Mouse (Mus musculus) myocyte (in vitro differentiated cells): Measurements from ENCODE around the gene Letmd1. TPM values are rescaled to one million over a fixed set of nuclear protein-coding genes. Genes with fewer than 3 reads are reported as not detected.

Source experiments
- H3K27me3 ChIP-seq: one replicate; pipeline ENCODE4 v1.6.1; 2011; ENCODE audit not compliant: control insufficient read depth, insufficient read depth, insufficient read length
- H3K36me3 ChIP-seq: one replicate; pipeline ENCODE4 v1.6.1; 2011; ENCODE audit not compliant: control insufficient read depth, insufficient read depth
- H3K4me2 ChIP-seq: one replicate; pipeline ENCODE4 v1.6.1; 2011; ENCODE audit warnings: low read depth, control low read depth
- H3K4me3 ChIP-seq: one replicate; pipeline ENCODE4 v1.5.1; 2011; ENCODE audit warnings: mild to moderate bottlenecking, control low read depth, moderate library complexity
- H3K79me2 ChIP-seq: one replicate; pipeline ENCODE4 v1.6.1; 2011; ENCODE audit not compliant: control insufficient read depth, insufficient read depth
- H3ac ChIP-seq: one replicate; pipeline ENCODE4 v1.6.1; 2011; ENCODE audit not compliant: control insufficient read depth, insufficient read length
- E2F4 ChIP-seq: IDR thresholded peaks from one replicate; pipeline ENCODE4 v1.6.1; 2011; ENCODE audit warnings: mild to moderate bottlenecking, control low read depth, moderate library complexity; ENCODE audit not compliant: insufficient read depth
- POLR2A ChIP-seq: IDR thresholded peaks from one replicate; pipeline ENCODE4 v1.6.1; 2011; ENCODE audit warnings: low read depth, mild to moderate bottlenecking, control low read depth, moderate library complexity; ENCODE audit not compliant: insufficient read length
- REST ChIP-seq: IDR thresholded peaks from one replicate; pipeline ENCODE4 v1.6.1; 2011; ENCODE audit warnings: mild to moderate bottlenecking, control low read depth, moderate library complexity; ENCODE audit not compliant: insufficient read depth, insufficient read length
- SRF ChIP-seq: IDR thresholded peaks from one replicate; pipeline ENCODE4 v1.6.1; 2011; ENCODE audit warnings: low read depth; ENCODE audit not compliant: control insufficient read depth, insufficient read length
- USF1 ChIP-seq: IDR thresholded peaks from one replicate; pipeline ENCODE4 v1.6.1; 2011; ENCODE audit warnings: low read depth, mild to moderate bottlenecking, control low read depth, moderate library complexity
- polyA plus RNA-seq: library from polyadenylated mRNA; unstranded; fragments of >200 nt; fragmentation: generic; extraction: Trizol; gene quantifications from one replicate; pipeline ENCODE4 v1.2.1, GENCODE M21; 2012; ENCODE audit warnings: missing spikeins

Letmd1 gene
- polyA plus RNA-seq, 1 experiment: 24.8 TPM

DNA sequence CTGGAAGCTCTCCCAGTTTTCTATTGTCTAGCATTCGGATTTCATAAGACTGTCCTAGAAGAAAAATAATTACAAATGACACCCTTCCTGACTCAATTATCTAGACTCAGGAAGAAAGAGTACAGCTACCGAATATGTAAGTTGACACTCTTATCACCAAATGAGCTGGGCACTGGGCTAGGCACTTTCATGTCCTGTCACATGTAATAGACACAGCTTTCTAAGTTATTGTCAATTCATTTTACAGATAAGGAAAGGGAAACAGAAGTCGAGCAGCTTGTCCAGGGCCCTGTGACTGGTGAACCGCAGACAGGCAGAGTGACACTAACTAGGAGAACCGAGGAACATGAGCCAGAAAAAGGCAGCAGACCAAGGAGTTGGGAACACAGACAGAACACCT is 59.1 kb downstream of the Letmd1 start:
- Histone ChIP-seq H3K4me3 (no peak overlapping the region), H3K4me2 (no peak overlapping the region), H3K27me3 (no peaks in the 10 kb centered on the region), H3K36me3 (peaks cover 4% of the 10 kb centered on the region), H3ac (no peak overlapping the region), H3K79me2 (no peaks in the 10 kb centered on the region)
- no peak for TF ChIP-seq POLR2A
- no peak for TF ChIP-seq USF1
- no peak for TF ChIP-seq E2F4
- no peak for TF ChIP-seq SRF
- no peak for TF ChIP-seq REST

Other genes starting within 250 kb of the Letmd1 start
- 21.9 TPM for gene Atf1, start 241.2 kb upstream of the Letmd1 start, polyA plus RNA-seq
- gene Tmprss12, start 188.2 kb upstream of the Letmd1 start, polyA plus RNA-seq: not detected
- 9.4 TPM for gene Mettl7a1, start 164.9 kb upstream of the Letmd1 start, polyA plus RNA-seq
- gene Mettl7a3, start 134.1 kb upstream of the Letmd1 start, polyA plus RNA-seq: not detected
- not detected for gene Methig1, start 115.9 kb upstream of the Letmd1 start, polyA plus RNA-seq
- gene Mettl7a2, start 115.8 kb upstream of the Letmd1 start, polyA plus RNA-seq: not detected
- gene Higd1c, start 104.5 kb upstream of the Letmd1 start, polyA plus RNA-seq: not detected
- gene Gm5475, start 46.9 kb upstream of the Letmd1 start, polyA plus RNA-seq: 0.05 TPM
- 48.2 TPM for gene Slc11a2, start 44.0 kb upstream of the Letmd1 start, polyA plus RNA-seq
- 9.2 TPM for gene Csrnp2, start 26.5 kb downstream of the Letmd1 start, polyA plus RNA-seq
- gene Tfcp2, start 83.0 kb downstream of the Letmd1 start, polyA plus RNA-seq: 15.0 TPM
- 7.7 TPM for gene Pou6f1, start 131.0 kb downstream of the Letmd1 start, polyA plus RNA-seq
- gene Dazap2, start 146.3 kb downstream of the Letmd1 start, polyA plus RNA-seq: 154 TPM
- gene Smagp, start 167.9 kb downstream of the Letmd1 start, polyA plus RNA-seq: 2.0 TPM
- gene Bin2, start 200.5 kb downstream of the Letmd1 start, polyA plus RNA-seq: not detected
- gene Cela1, start 218.9 kb downstream of the Letmd1 start, polyA plus RNA-seq: 23.5 TPM